In the genomic region with DNA sequence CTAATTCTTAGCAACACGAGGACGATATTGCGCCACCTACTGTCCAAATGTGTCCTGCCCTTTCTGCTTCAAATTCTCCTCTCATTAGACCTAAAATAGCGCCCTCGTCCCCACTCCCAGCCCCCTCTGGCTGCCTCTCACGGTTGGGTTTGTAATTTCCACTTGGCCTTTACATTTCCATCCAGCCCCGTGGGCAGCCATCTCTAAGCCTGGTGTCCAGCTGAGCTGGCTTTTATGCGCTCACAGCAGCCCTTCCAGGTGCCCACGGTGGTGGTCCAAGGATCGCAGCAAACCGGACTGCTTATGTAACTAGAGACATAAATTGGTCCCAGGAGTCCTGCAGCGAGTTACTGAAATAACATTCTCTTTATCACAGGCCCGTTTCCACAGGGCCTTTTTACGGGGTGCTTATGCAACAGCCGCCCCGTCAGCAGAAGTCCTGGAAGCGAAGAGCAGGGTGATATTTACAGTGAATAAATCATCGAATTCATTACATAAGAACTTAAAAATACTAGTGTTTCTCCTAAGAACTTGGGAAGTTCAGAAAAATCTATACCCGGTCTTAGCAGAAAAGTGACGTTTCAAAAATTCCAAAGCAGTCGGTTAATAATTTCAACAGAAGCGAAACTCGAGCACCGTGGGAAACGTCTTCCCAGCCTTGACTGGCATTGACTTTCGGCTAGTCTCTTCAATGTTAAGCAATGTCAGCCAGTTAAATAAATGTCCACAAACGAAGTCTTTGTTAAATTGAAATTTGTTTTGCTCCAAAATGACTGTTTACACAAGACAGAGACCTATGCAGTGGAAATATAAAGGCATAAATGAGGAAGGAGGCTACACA, we compare ENCODE assay signal across 8 mouse cellular contexts. TPM values are rescaled to one million over a fixed set of nuclear protein-coding genes. Genes with fewer than 3 reads are reported as not detected.
DNase-seq lines count a peak whose midpoint lies in the region; ATAC-seq and TF ChIP-seq lines count a peak whose summit lies in the region.

No protein-coding gene starts in this region.

- peaks cover 25% of the 10 kb centered on the region for H3K4me1 ChIP-seq in embryonic facial prominence, embryonic 15.5 days
- peaks cover 7% of the 10 kb centered on the region for H3K4me1 ChIP-seq in lung, embryonic 14.5 days (ENCODE audit: insufficient read depth)

- H3K4me3 ChIP-seq in embryonic facial prominence, embryonic 15.5 days (replicated peaks) = no peak overlapping the region
- no peak overlapping the region for H3K4me3 ChIP-seq in lung, embryonic 14.5 days (ENCODE audit: low read depth, low read length)

- 38% methylated on average over 27 of the region's 27 CpGs for WGBS in embryonic facial prominence, embryonic 15.5 days
- 35% methylated on average over 27 of the region's 27 CpGs for WGBS in lung, embryonic 14.5 days

- H3K4me2 ChIP-seq in embryonic facial prominence, embryonic 15.5 days (replicated peaks) = 0 out of 2 replicates have a peak overlapping the region, but pooled peaks have one; percentile 25
- peak overlapping the region; percentile 32 for H3K4me2 ChIP-seq in lung, embryonic 14.5 days

- peak; percentile 70 for TF ChIP-seq CTCF in lung, embryonic 14.5 days (IDR thresholded peaks at IDR 0.05; ENCODE audit: low read depth)

- peak; percentile 32 for DNase-seq in adrenal gland, adult 2 months
- no peak for DNase-seq in adrenal gland, postnatal 4 days (ENCODE audit: low spot score in 2 of 2)
- DNase-seq in urinary bladder, postnatal 25 days (ENCODE audit: low spot score) = peak; percentile 37
- DNase-seq in urinary bladder, adult 18-20 months (ENCODE audit: low spot score in 2 of 2) = no peak
- DNase-seq in kidney, adult 9 months = peak; percentile 72
- peak; percentile 76 for DNase-seq in lung, embryonic 14.5 days
- DNase-seq in spleen, postnatal 36 days (ENCODE audit: low spot score in 2 of 2) = peak; percentile 45 to 62

- no peaks in the 10 kb centered on the region for H3K9me3 ChIP-seq in embryonic facial prominence, embryonic 15.5 days (replicated peaks)
- no peaks in the 10 kb centered on the region for H3K9me3 ChIP-seq in lung, embryonic 14.5 days (ENCODE audit: low read depth, low read length)

- no peak overlapping the region for H3K27ac ChIP-seq in embryonic facial prominence, embryonic 15.5 days (replicated peaks)
- H3K27ac ChIP-seq in lung, embryonic 14.5 days (ENCODE audit: low read depth) = no peak overlapping the region

- ATAC-seq in embryonic facial prominence, embryonic 15.5 days (ENCODE audit: insufficient number of reproducible peaks, low FRiP score, low TSS enrichment, low read depth) = no peak
- ATAC-seq in lung, embryonic 14.5 days (ENCODE audit: insufficient read depth) = no peak

- H3K36me3 ChIP-seq in embryonic facial prominence, embryonic 15.5 days = no peaks in the 10 kb centered on the region
- no peaks in the 10 kb centered on the region for H3K36me3 ChIP-seq in lung, embryonic 14.5 days (ENCODE audit: insufficient read depth)

- peaks cover 9% of the 10 kb centered on the region; the same call in 1 of the 2 replicates for H3K27me3 ChIP-seq in embryonic facial prominence, embryonic 15.5 days
- 0 out of 2 replicates have a peak, but pooled peaks cover 4% of the 10 kb centered on the region for H3K27me3 ChIP-seq in lung, embryonic 14.5 days (ENCODE audit: insufficient read depth, low read length)

- H3K9ac ChIP-seq in embryonic facial prominence, embryonic 15.5 days = no peak overlapping the region
- no peak overlapping the region for H3K9ac ChIP-seq in lung, embryonic 14.5 days

RNA-seq across cellular contexts. Expression of gene Cpsf6, which starts 57.3 kb away (rescaled TPM):
- 10 to 100 TPM; 49.8 to 72.7 TPM for total RNA-seq in adrenal gland, adult 2 months (2021)
- 62.5 and 78.5 TPM in 2 replicates for polyA plus RNA-seq in adrenal gland, adult 2 months (2012; rRNA removed)
- total RNA-seq in adrenal gland, postnatal 4 days (2021) = 100 to 1,000 TPM; 103 to 113 TPM
- 124 and 127 TPM in 2 replicates for polyA plus RNA-seq in embryonic facial prominence, embryonic 15.5 days (2015; fragmentation: Nextera tagmentation; extraction: Ambion mirVana)
- 186 and 201 TPM in 2 replicates for polyA plus RNA-seq in lung, embryonic 14.5 days (2014; fragmentation: Nextera tagmentation; extraction: Ambion mirVana)

Comparison
In these comparisons a context has a peak if more than half of its experiments do, and no peak if none do; other contexts are left out.
1. DNase-seq: peak in adrenal gland, adult 2 months (single experiment), urinary bladder, postnatal 25 days (single experiment), kidney, adult 9 months (single experiment), lung, embryonic 14.5 days (single experiment) and spleen, postnatal 36 days (2 of 2); none in adrenal gland, postnatal 4 days (0 of 2) and urinary bladder, adult 18-20 months (0 of 2).